Mouse (Mus musculus): ENCODE results near the gene Mfsd11.

DNA sequence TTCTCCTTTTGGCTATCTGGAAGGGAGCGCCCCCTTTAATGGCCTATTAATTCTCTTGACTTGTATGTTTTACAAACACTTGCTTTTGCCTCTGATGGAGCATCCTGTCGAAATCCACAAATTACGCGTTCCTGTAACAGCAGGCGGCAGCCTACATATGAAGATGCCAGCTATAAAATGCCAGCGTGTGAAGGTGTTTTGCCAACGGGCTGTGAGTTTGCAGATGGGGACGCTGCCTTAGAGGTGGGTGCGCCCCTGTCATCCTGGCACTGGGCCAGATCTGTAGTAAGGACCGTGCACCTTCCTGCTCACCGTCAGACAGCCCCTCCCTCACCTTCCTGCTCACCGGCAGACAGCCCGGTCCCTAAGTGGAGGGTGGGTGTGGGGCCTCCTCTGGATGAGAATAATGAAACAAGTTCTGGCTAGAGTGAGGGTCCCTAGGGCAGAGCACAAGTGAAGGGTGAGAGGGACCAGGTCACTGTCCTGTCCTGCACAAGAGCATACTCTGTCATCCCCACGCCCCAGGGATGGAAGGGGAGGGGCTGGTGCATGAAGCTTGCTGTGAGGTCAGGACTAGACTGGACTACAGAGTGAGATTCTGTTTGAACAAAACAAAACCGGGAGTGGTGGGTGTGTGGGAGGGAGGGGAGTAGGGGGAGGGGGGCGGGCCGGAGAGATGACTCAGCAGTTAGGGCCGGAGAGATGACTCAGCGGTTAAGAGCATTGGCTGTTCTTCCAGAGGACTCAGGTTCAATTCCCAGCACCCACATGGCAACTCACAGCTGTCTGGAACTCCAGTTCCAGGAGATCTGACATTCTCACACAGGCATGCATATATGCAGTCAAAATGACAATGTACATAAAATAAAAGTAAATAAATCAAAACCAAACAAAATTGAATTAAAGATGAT is 41.5 kb downstream of the Mfsd11 start:
- TF ChIP-seq POLR2A (IDR thresholded peaks at IDR 0.05; ENCODE audit: borderline replicate concordance, control insufficient read depth, low read depth, low read length), result no peak
- TF ChIP-seq CTCF (IDR thresholded peaks at IDR 0.05; ENCODE audit: control insufficient read depth, insufficient read depth, low read length), result no peak
